Mouse (Mus musculus) forebrain, embryonic 10.5 days (tissue): Measurements from ENCODE around the gene Gm11596. TPM values are rescaled to one million over a fixed set of nuclear protein-coding genes. Genes with fewer than 3 reads are reported as not detected.
A peak's percentile ranks its signal among the peaks of the same experiment; 100 is the strongest.
"Not testable (repeated sequence)": the region's sequence is repeated elsewhere in the genome, so short reads cannot be mapped to it uniquely, and the experiment has no call there.

Source experiments
- DNase-seq: peaks from one replicate; pipeline ENCODE4 v3.0.0-alpha.2; 2017; ENCODE audit warnings: low spot score; ENCODE audit errors: extremely low spot score
- H3K27ac ChIP-seq: fragments of 300-500 bp; sonication (generic); 2 replicates; pipeline ENCODE4 v1.5.1; 2016; ENCODE audit warnings: mild to moderate bottlenecking
- H3K27me3 ChIP-seq: fragments of 300-500 bp; sonication (generic); 2 replicates; pipeline ENCODE4 v1.6.1; 2016; ENCODE audit warnings: mild to moderate bottlenecking; ENCODE audit not compliant: poor library complexity, severe bottlenecking
- H3K36me3 ChIP-seq: fragments of 300-500 bp; sonication (generic); replicated peaks from 2 replicates; pipeline ENCODE4 v1.6.1; 2016; ENCODE audit warnings: mild to moderate bottlenecking, moderate library complexity
- H3K4me1 ChIP-seq: fragments of 300-500 bp; sonication (generic); 2 replicates; pipeline ENCODE4 v1.6.1; 2016
- H3K4me3 ChIP-seq: fragments of 300-500 bp; sonication (generic); 2 replicates; pipeline ENCODE4 v1.5.1; 2016; ENCODE audit warnings: mild to moderate bottlenecking, moderate library complexity
- H3K9me3 ChIP-seq: fragments of 300-500 bp; sonication (generic); 2 replicates; pipeline ENCODE4 v1.6.1; 2016; ENCODE audit warnings: mild to moderate bottlenecking, moderate library complexity
- WGBS: fragments of 180-500 bp; shearing (Covaris S2); methylation state at CpG from one replicate; pipeline ENCODE4 v1.1.7; 2016; 5-methylcytosine and 5-hydroxymethylcytosine counted together
- polyA plus RNA-seq: library from polyadenylated mRNA; unstranded; fragments of >200 nt; fragmentation: Nextera tagmentation; extraction: Ambion mirVana; gene quantifications from 2 replicates; pipeline ENCODE4 v1.2.1, GENCODE M21; 2016

Gm11596 gene
- polyA plus RNA-seq: not detected in 2 replicates

- no peaks in the 10 kb centered on the region for H3K36me3 ChIP-seq
- H3K9me3 ChIP-seq: no peaks in the 10 kb centered on the region
- H3K27me3 ChIP-seq: no peaks in the 10 kb centered on the region
- H3K27ac ChIP-seq: no peak within 1 kb of the TSS
- H3K4me3 ChIP-seq: no peak within 1 kb of the TSS
- WGBS: 92% methylated on average over 2 of the region's 2 CpGs
- DNase-seq: no peak
- H3K4me1 ChIP-seq: no peaks in the 10 kb centered on the region
These were observed at the start of gene Gm11596 for GRCm38 (mm10) chr11:99793367-99793766. Gene Gm11596, minus strand, starts transcription at chr11:99793467.

DNA sequence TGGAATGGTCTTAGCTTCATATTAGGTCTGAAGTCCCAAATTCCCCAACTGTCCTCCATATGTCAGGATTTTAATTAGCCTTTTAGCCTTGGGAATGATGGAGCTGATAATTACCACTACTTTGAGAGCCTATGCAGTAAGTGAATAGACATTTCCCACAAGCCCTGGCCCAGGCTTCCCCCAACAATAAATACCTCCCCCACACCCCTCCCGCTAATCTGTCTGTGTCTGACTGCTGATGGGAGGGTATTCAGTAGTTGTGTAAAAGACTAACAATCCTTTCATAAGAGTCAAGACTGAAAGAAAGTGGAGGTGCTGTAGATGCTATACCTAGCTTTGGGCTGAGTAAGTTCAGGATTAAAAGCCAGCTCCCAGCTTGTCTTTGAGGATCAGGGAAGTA, 48.9 kb upstream of the Gm11596 start:
- whole genome bisulfite sequencing: 64% methylated on average over 1 of the region's 1 CpGs
- H3K4me3 ChIP-seq: no peak overlapping the region
- no peak for DNase-seq

DNA sequence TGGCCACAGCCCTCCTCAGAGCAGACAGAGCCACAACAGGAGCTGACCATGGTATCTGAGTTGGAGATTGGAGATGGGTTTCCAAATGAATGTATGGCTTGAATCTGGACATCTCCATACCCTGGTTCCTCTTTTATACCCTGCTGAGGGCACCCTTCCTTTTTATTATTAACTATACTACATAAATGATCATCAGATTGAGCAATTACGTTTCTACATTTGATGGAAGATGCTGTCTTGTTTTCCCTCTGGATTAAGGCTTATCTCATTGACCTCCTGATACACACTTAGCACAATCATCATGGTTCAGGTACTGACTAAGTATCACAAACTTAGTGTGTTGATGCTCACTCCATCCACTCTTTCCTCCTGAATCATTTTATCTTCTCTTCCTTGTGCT, 44.7 kb upstream of the Gm11596 start, which contains the start of gene 2300003K06Rik:
Gene 2300003K06Rik (minus strand): TSS at position 101 of the 400 bp plus-strand sequence.
- Histone ChIP-seq H3K9me3 (no peaks in the 10 kb centered on the region), H3K4me1 (peaks cover 18% of the 10 kb centered on the region), H3K27ac (no peak within 1 kb of the TSS), H3K4me3 (no peak within 1 kb of the TSS), H3K36me3 (no peaks in the 10 kb centered on the region), H3K27me3 (no peaks in the 10 kb centered on the region)
- 73% methylated on average over 1 of the region's 1 CpGs for WGBS
- DNase-seq: no peak

More for the DNA sequence above, 48.9 kb upstream of the Gm11596 start:
- Histone ChIP-seq H3K27ac (no peak overlapping the region), H3K36me3 (no peaks in the 10 kb centered on the region), H3K27me3 (no peaks in the 10 kb centered on the region), H3K4me1 (peaks cover 20% of the 10 kb centered on the region), H3K9me3 (no peaks in the 10 kb centered on the region)

GRCm38 (mm10) chr11:99815566-99815965, 22.3 kb upstream of the Gm11596 start, which contains the start of gene Gm11564:
Gene Gm11564, minus strand, starts transcription at chr11:99815666.
- H3K9me3 ChIP-seq, DNase-seq, H3K36me3 ChIP-seq, H3K4me3 ChIP-seq, H3K4me1 ChIP-seq, H3K27me3 ChIP-seq: not testable (repeated sequence)
- 87% methylated on average over 2 of the region's 2 CpGs for WGBS
- H3K27ac ChIP-seq: peak within 1 kb of the TSS; percentile 61; the same call in 1 of the 2 replicates

DNA sequence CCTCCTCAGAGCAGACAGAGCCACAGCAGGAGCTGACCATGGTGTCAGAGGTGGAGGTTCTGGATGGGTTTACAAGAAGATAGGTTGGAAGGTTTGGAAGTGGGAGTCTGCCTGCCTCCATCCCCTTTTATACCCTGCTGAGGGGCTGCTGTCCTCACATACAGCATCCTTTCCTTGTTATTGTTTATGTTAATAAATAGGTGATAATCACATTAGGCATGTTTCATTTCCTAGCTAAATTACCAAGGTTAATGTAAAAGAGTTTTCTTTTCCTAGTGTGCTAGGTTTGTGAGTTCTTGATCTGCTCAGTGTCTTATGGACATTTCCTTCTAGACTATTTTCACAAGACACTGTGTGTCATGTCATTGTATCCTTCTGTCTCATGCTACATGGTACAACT, 16.5 kb upstream of the Gm11596 start, which contains the start of gene Krtap4-13:
Gene Krtap4-13 (minus strand): TSS at position 101 of the 400 bp plus-strand sequence.
- not testable (repeated sequence) for H3K4me3 ChIP-seq, H3K36me3 ChIP-seq, H3K27me3 ChIP-seq, DNase-seq, H3K4me1 ChIP-seq, H3K27ac ChIP-seq, H3K9me3 ChIP-seq

- not testable (repeated sequence) for H3K27ac ChIP-seq, DNase-seq, H3K4me3 ChIP-seq, H3K27me3 ChIP-seq, H3K36me3 ChIP-seq, H3K9me3 ChIP-seq, H3K4me1 ChIP-seq
- WGBS: no CpG with 5 or more reads among the region's 1 CpGs
These were observed 11.1 kb upstream of the Gm11596 start, which contains the start of gene Gm11554 for GRCm38 (mm10) chr11:99804346-99804745. Gene Gm11554, minus strand, starts transcription at chr11:99804446.

GRCm38 (mm10) chr11:99798832-99799231, 5.6 kb upstream of the Gm11596 start, which contains the start of gene Gm11569:
Gene Gm11569, minus strand, starts transcription at chr11:99798932.
- H3K36me3 ChIP-seq, H3K27me3 ChIP-seq, H3K9me3 ChIP-seq, H3K27ac ChIP-seq, DNase-seq, H3K4me1 ChIP-seq, H3K4me3 ChIP-seq: not testable (repeated sequence)
- no CpG with 5 or more reads among the region's 1 CpGs for WGBS

DNA sequence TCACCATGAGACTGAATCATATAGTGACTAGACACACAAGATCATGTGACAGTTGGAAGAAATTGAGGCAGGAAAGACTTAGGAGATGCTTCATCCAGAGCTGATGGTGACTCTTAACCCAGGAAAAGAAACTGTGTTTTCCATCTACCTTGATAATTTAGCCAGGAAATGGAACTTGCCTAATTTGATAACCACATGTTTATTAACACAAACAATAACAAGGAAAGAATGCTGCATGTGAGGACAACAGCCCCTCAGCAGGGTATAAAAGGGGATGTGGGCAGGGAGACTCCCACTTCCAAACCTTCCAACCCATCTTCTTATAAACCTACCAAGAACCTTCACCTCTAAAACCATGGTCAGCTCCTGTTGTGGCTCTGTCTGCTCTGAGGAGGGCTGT, 8.4 kb downstream of the Gm11596 start, which contains the start of gene Krtap4-9:
Gene Krtap4-9 (plus strand): TSS at position 301 of the 400 bp plus-strand sequence.
- not testable (repeated sequence) for H3K4me1 ChIP-seq, H3K36me3 ChIP-seq, H3K27me3 ChIP-seq, H3K27ac ChIP-seq, H3K9me3 ChIP-seq, H3K4me3 ChIP-seq, DNase-seq

GRCm38 (mm10) chr11:99780604-99781003, 12.7 kb downstream of the Gm11596 start, which contains the start of gene Krtap4-8:
Gene Krtap4-8, minus strand, starts transcription at chr11:99780704.
- no peaks in the 10 kb centered on the region for H3K27me3 ChIP-seq
- no peak within 1 kb of the TSS for H3K4me3 ChIP-seq
- peaks cover 8% of the 10 kb centered on the region for H3K4me1 ChIP-seq
- DNase-seq: no peak
- no peak within 1 kb of the TSS for H3K27ac ChIP-seq
- H3K36me3 ChIP-seq: no peaks in the 10 kb centered on the region
- 95% methylated on average over 2 of the region's 2 CpGs for WGBS
- no peaks in the 10 kb centered on the region for H3K9me3 ChIP-seq

DNA sequence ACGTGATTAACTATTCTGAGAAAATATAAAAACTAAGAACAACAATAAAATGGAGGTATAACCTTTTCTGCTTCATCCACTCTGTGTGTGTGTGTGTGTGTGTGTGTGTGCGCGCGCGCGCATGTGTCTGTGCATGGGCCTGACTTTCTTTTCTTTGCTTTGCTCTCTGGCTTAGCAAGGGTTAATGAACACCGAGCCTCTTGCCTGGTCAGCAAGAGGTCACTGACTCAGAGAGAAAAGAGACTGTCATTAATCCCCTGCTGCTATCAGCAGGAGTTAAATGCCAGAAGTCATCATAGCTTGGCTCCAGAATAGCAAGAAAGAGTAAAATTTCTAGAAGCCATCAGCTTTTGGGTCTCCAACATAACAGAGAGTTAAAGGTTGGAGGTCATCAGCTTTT, 14.9 kb downstream of the Gm11596 start:
- Histone ChIP-seq H3K36me3 (no peaks in the 10 kb centered on the region), H3K4me1 (peaks cover 8% of the 10 kb centered on the region), H3K27me3 (no peaks in the 10 kb centered on the region), H3K9me3 (no peaks in the 10 kb centered on the region), H3K27ac (no peak overlapping the region), H3K4me3 (no peak overlapping the region)
- DNase-seq: no peak
- 42% methylated on average over 7 of the region's 7 CpGs for WGBS

GRCm38 (mm10) chr11:99772813-99773212, 20.5 kb downstream of the Gm11596 start, which contains the start of gene Gm11595:
Gene Gm11595, minus strand, starts transcription at chr11:99772913.
- H3K4me1 ChIP-seq, H3K4me3 ChIP-seq, H3K36me3 ChIP-seq, H3K9me3 ChIP-seq, DNase-seq, H3K27me3 ChIP-seq: not testable (repeated sequence)
- H3K27ac ChIP-seq: 0 out of 2 replicates have a peak within 1 kb of the TSS, but pooled peaks have one; percentile 11

- no peak overlapping the region for H3K27ac ChIP-seq
- 86% methylated on average over 2 of the region's 2 CpGs for WGBS
- no peaks in the 10 kb centered on the region for H3K27me3 ChIP-seq
- no peaks in the 10 kb centered on the region for H3K9me3 ChIP-seq
- no peak for DNase-seq
- no peaks in the 10 kb centered on the region for H3K4me1 ChIP-seq
- H3K36me3 ChIP-seq: no peaks in the 10 kb centered on the region
- no peak overlapping the region for H3K4me3 ChIP-seq
These were observed 24.9 kb downstream of the Gm11596 start for GRCm38 (mm10) chr11:99768410-99768809.

DNA sequence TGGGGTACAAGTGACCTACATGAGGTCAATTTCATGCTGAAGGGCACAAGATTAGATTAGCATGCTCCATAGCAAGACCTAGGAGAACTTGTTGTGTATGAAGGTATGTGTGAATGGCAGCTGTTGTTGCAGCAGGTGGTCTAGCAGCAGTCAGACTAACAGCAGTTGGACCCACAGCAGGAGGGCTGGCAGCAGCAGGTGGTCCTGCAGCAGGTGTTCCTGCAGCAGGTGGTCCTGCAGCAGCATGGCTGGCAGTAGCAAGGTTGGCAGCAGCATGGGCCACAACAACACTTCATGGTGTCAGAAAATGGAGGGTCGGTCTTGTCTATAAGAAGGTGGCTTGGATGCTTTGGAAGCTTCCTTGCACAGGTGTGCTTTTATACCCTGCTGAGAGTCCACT, 34.4 kb downstream of the Gm11596 start:
- H3K4me3 ChIP-seq: no peak overlapping the region
- H3K27me3 ChIP-seq: no peaks in the 10 kb centered on the region
- no peaks in the 10 kb centered on the region for H3K36me3 ChIP-seq
- no peaks in the 10 kb centered on the region for H3K4me1 ChIP-seq
- 94% methylated on average over 1 of the region's 1 CpGs for WGBS
- H3K9me3 ChIP-seq: no peaks in the 10 kb centered on the region
- no peak for DNase-seq
- H3K27ac ChIP-seq: no peak overlapping the region

DNA sequence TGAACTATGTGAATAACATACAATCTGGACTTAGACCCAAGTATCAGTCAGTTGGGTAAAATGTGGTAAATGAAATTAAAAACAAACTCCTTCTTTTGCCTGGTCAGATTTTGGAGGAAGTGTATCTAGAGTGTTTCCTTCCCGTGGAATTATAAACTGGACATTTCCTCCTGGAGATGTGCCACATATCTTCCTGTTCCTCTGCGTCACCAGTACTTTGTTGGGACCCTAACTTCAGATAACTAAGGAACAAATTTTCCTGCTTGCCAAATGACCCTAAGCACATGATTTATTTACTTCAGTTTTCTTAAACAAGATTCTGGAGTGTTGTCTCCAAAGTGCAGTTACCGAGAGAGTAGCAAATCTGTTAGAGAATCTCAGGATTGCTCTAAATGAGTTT, 49.3 kb downstream of the Gm11596 start:
- DNase-seq: no peak
- no peaks in the 10 kb centered on the region for H3K4me1 ChIP-seq
- no peaks in the 10 kb centered on the region for H3K36me3 ChIP-seq
- H3K4me3 ChIP-seq: no peak overlapping the region
- no peaks in the 10 kb centered on the region for H3K27me3 ChIP-seq
- no peak overlapping the region for H3K27ac ChIP-seq
- H3K9me3 ChIP-seq: no peaks in the 10 kb centered on the region
- WGBS: 89% methylated on average over 3 of the region's 3 CpGs
